Mouse (Mus musculus) NIH3T3 (cell line): ENCODE measurements around the gene Dand5.

Experiments used
- DNase-seq: peaks from one replicate; pipeline ENCODE4 v3.0.0-alpha.2; 2012; ENCODE audit warnings: low read depth

Gene Dand5

DNA sequence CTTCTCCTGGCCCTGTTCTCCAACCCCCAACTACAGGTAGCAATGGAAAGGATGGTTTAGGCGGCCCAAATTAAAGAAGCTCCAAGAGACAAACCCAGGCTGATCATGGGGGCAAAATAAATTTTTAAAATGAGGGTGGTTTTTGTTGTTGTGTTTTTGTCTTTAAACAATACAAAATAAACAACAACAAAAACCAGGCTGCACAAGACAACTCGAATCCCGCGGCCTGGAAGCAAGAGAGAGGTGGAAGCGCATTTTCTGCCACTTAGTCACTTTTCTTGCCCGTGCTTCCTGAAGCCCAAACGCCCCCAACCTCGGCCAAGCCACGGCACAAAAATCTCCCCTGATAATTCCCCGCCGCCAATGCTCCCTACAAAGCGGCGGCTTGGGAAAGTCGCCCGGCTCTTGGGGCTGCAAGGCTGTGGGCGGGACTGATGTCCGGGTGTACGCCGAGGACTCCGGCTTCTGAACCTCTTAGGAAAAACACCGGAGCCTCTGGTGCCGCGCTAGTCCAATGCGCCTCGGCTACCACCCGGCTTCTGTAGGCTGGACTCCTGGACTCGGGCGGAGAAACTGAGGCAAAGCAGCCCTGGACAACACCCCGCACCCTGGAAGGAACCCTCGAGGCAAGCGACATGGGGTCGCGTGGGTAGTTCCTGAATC is 38.6 kb downstream of the Dand5 start:
- peak; percentile 52 for DNase-seq

DNA sequence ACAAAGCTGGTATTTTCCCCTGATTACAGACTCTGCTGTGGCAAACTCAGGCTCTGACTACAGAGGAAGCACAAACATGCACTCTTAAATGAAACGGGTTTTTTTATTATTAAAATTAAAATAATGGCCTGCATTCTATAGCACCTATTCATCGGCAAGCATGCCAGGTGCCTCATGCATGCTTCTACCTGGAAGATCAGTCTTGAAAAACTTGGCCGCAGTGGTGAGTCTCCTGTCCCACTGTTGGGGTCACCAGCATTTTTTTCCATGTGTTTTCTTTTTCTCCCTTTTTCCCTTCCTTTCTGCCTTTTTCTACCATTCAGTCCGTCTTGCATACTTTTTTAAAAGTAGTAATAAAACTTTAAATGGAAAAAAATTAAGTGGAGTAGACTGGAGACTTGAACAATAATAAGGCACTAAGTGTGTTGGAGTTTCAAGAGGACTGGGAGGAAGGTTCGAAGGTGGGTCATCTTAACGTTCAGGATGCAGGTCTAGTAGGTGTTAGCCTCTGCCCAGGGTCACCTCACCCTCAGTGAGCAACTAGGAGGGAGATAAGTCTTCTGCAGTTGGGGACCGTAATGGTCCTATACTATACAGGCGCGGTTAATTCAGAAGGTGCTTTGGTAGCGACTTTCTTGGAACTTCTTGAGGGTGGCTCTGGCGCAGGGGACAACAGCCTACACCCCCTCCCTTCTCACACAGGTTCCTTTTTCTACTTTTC is 39.3 kb downstream of the Dand5 start:
- no peak for DNase-seq

DNA sequence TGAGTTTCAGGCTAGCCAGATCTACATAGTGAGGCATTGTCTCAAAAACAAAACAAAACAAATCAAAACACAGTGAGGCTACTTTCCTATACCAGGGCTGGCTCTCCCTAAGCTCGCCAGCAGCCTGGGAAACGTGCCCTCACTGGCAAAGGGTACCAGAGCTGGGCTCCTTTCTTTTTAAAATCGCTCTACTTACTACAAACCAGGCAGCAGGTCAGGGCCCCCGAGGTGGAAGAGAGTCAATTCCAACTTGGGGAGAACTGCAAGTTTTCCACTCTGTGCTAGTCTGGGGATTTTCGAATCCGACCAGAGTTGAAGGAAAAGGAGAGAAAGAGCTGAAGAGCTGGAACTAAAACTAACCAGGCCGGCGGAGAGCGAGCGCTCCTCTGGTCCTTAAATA is 39.9 kb downstream of the Dand5 start:
- DNase-seq, result no peak

DNA sequence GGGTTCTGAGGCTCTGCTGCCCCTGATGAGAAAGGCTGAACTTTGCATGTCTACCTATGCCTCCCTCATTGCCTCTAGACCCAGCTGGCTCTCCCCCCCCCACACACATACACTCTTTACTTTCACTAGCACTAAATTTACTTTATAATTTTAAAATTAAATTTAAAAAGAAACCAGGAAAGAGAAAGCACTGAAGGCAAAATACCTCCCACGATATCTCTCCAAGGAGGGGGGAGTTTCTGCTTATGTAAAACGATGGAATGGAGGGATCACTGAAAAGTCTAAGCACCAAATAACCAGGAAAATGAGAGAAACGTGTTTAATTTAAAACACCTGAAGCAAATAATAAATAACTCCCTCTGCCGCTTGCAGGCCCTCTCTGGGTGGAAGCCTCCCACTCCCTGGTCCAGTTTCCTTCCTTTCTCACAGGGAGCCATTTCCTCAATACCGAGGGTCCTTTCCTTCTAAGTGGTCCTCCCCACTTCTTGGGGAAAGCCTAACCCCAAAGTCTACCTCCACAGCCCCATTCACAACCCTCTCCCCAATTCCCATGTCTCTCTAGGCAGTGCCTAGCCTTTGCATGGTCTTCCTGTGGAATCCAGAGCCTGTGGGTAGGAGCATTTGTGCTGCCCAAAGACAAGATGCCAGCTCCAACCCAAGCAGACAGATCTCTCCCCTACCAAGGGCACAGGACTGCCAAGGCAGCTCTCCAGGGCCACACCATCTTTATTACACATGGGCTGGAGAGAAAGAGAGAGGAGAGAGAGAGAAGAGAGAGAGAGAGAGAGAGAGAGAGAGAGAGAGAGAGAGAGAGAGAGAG is 40.7 kb downstream of the Dand5 start:
- no peak for DNase-seq

DNA sequence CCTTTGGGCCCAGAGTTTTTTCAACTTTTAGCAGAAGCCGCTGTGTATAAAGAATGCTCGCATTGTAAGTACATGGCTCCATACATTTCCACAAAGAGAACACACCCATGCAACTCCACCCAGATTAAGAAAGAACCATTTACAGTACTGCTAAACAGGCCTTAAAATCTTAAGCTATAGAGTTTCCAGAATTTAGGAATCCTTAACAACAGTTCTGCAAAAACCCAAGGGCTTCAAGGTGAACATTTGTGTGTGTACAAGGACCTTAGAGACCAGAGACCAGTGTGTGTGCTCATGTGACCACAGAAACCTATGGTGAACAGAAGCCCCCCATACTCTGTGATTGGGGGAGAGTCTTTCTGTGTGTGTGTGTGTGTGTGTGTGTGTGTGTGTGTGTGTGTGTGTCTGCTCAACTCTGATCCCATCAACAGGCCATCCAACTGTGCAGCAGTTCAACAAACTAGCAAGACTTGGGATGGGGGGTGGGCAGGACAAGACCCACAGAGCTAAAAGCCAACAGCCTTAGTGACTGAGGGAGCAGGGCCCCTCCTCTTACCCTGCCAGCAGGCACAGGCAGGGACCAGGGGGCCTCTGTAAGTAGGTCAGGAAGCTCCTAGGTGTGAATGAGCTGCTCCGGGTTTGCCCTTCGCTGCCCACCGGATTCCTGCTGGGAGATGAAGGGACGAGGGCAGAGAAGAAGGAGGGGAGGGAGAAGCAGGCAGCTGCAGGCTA is 41.5 kb downstream of the Dand5 start:
- DNase-seq, result no peak

DNA sequence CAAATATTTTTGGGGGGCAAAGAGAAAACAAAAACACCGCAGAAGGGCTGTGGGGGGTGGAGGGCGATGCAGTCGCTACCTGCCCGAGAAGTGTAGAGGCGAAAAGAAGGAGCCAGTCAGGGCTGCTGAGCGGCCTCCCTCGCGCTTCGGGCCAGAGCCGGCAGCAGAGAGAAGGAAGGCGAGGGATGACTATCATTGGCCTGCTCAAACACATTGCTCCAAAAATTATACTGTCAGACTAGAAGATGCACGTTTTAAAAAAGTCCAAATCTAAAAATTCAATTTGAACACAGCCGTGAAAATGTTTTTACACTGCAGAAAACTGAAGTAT is 42.4 kb downstream of the Dand5 start:
- no peak for DNase-seq

DNA sequence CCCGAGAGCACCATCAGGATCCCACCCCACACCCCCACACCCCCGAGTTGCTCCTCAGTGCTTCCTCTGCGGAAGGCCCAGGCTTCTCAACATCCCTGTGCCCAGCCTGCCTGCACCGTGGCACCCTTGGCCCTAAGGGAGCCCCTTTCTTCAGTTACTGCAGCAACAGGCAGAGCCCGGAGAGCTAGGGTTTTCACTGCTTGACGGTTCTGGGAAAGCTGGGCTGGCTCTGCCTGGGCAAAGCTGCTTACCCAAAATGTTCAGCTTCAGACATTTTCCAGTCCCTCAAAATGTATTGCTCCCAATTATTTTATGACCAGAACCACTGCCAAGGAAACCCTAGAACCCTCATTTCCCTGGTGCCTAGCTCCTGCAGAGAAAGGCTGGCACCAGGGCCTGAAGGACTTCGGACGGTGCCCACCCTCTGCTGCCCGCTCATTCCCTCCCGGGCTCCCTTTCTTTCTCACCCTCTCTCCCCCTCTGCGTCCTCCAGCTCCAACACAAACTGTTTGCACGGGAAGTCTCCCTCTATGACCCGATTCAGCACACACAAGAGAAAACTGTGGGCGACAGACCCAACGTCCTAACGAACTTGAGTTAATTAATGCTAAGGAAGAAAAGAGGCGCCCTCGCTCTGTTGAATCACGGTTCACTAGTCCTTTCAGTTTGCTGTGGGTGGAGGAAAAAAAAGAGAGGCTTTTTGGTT is 43.0 kb downstream of the Dand5 start:
- DNase-seq, result no peak

DNA sequence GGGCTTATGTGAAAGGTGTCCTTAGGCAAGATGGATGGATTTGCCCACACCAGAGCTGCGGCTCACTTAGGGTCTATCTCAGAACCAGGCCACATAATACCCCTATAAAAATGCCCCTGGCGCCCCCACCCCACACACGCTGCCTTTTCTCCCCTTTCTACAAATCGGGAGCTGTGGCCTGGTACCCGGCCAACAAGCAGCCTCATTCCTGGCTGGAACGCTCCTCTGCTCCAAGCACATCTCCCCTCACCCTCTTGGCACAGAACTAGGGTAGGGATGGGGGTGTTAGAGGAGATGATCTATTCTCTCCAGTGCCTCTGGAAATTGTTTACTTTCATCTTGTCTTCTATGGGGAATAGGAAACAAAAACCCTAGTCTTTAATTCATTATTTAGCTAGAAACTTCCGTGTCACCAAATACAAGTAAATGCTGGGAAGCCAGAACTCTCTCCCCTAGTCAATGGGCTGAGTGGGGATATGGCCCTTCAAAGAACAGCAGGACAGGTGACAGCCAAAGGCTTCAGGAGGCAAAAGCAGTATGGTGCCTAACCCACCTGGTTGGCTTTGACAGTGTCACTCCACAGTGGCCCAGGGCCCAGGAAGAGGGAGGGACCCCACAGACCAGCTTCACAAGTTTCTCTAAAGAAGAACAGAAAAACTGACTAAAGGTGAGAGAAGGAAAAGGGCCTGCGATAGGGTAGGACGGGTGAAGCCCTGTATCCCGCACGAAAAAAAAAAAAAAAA is 43.8 kb downstream of the Dand5 start:
- DNase-seq, result no peak

DNA sequence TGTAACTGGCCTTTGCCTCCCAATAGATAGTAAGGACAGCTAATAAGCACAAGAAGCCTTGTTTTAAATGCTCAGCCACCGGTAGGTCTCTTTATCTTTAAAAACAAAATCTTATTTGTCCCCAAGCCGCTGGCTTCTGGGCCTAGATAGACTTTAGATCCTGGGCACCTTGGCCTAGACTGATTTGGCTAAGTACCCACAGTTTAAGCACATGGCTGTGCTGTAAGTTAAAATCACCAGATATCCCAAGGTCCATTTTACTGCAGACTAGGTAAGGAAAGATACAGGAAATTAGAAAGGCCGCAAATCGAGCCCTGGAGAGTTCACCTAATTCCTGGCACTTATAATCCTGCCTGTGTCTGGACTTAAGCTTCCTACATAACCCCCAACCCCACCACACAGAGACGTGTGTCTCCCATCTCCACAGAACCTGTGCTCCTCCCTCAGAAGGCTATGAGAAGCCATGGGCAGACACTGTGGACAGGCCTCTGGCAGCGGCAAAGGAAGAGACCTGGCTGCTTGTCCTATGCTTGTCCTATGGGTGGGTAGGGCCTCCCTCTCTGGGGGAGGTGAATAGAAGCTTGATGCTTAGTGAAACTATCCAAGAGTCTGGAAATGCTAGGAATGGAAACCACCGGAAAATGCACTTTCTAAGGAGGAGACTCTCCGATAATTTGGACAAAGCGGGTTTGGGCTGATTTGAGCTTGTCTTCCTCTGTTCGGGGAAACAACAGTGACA is 44.6 kb downstream of the Dand5 start:
- no peak for DNase-seq

DNA sequence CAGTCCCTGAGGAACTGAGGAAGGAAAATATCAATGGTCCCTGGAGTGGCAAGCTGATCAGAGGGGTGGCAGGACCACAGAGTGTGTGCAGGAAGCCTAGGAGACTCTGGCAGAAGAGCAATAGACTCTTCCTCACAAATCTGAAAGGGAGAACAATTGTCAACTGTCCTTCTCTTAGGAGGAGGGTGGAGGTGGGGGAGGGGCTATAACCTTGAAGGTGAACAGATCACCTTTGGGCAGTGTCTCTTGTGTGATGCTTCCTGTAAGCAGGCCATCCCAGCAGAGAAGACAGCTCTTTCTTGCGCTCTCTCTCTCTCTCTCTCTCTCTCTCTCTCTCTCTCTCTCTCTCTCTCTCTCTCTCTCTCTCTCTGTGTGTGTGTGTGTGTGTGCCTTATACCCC is 46.1 kb downstream of the Dand5 start:
- no peak for DNase-seq

DNA sequence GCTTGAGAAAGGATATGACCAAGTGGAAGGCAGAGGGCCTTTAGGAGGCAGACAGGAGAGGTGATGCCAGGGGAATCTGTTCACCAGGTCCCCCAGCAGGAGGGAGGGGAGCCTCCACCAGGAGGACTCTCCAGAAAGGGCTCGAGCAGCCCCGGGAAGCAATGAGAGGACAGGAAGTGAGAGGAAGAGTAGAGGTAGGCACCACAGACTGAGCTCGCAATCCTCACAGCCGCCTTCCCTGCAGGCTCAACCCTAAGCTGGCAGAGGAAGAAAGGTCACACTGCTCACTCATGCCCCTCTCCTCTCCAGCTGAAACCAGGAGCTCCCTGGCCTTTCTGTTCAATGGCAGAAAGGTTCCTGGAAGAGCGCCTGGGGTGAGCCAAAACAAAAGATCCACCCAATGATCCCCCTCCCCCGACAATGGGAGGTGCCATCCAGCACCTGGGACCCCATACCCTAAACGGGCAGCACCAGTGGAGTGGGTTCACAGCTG is 47.0 kb downstream of the Dand5 start:
- DNase-seq, result peak; percentile 46

DNA sequence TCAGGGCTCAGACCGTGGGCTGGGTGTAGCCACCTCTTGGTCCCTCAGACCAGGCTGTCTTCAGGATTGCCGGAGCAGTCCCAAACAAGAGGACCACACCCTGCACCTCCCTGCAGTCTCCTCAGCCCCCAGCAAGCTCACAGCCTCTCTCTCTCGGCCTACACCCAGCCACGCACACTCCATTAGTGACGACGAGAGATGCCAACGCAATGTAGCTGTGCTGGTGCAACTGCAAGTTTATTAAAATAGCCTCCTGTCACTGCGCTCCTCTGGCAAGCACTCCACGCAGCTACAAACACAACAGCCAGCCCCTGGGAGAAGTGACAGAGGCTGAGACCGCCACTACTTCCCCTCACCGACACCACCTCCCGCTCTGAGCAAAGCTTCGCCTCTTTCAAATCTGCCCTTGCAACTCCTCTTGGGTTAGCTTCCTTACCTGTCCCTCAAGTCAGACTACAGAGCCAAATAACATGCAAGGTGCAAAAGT is 47.5 kb downstream of the Dand5 start:
- DNase-seq, result peak; percentile 67

DNA sequence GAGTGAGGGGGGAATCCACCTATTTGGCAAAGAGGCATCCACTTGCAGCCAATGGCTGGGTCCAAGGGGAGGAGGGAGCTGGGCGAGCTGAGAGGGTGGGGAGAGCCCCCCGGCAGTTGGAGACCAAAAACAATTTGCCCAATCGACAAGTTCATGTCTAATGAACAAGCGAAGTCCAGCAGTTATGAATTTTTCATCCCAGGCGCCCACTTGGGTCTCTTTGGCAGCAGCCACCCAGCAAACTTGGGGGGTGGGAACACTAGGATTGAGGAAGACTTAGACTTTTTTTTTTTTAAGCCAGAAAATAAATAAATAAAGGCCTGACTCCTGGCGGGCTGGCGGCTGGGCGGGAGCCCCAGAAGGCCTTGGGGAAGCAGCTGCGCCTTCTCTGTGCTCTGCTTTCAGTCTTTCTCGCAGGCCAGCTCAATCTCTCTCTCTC is 48.1 kb downstream of the Dand5 start:
- DNase-seq, result peak; percentile 90

DNA sequence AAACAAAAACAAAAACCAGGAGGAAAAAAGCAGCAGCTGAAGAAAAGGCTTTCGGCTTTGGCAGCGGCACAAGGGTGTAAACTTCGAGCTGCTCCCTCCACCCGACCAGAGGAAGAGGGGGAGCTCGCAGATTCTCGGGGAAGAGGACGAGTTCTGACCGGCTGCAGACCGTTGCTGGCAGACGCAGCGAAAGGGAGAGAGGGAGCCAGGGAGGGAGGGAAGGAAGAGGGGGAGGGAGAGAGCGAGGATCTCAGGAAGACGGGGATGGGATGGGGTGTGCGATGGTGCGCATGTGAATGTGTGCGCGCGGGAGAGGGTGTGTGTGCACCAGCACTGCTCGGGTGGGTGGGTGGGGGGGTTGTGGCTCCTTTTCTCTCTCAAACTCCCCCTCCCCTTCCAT is 48.8 kb downstream of the Dand5 start:
- peak; percentile 94 for DNase-seq

DNA sequence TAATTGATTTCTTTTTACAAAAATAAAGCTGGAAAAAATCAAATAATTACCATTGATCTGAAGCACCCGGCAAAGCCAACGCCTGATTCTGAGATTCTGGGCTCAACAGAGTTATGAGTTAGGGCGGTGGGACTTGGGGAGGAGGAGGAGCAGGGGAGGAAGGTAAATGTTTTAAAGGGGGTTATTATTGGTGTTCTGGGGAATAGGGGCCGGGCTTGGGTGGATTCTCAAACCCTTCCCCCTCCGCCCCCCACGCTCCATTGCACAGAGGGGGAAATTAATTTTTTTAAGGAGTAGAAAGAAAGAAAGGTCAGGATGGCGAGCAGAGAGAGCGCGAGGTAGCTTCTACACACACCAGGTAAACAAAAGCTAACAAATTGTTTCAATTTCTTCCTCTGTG is 49.3 kb downstream of the Dand5 start:
- peak; percentile 74 for DNase-seq

DNA sequence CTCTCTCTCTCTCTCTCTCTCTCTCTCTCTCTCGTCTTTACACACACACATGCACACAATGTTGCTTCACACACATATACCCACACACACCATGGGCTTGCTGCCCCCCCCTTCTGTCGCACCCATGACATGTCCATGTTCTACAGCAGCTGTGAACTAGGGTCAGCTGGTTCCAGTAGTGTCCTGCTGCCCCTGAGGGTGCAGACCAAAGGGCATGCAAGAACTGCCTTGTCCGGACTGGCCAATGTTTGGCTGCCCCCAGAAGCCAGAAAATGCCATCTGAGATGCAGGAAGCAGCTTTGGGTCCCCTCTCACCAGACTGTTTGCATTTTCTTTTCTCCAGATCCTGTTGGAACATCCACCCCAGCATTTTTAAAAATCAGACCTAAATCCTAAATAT is 50.0 kb downstream of the Dand5 start:
- no peak for DNase-seq

DNA sequence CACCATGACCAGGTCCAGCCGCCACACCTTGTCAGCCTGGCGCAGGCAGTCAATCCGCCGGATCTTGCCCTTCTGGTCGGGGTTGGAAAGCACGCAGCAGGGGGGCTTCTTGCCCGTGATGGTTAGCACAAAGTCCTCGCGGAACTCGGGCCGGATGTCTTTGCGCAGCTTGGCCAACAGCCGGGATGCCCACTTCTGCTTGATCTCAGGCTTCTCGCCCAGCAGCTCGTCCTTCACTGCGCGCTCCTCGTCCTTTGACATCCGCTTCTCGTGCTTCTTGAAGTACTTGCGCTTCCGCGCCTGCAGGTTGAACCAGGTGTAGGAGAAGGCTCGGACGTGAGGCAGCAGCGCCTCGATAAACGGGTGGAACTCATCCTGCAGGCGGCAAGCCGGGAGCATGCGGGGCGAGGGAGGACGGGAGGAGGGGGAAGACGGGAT is 50.7 kb downstream of the Dand5 start:
- DNase-seq, result no peak

DNA sequence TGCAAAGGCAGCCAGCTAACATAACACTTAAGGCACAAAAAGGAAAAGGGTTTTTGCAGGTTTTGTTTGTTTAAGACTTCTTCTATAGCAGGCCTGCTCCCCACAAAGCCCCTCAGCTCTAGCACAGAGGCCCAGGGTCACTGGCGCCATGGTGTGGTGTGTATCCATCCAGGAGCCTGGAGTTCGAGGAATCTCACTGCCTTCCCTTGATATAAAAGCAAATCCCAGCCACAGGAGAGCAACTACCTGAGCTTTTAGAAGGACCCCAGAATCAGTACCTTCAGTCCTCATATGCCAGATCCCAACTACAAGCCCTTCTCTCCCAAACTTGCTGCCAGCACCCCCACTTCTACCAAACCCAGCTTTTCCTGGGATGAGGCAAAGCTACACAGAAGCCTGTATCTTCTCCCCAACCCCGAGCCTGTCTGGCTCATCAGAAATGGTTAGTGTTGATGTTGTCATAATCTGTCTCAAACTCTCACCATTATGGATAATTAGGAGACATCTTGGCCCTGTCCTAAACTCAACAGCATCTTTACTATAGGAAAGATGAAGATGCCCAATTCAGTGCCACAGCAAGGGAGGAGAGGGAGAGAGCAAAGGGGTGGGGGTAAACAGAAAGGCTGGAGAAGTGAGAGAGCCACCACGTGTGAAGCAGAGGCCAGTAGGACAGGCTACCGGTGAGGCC is 51.5 kb downstream of the Dand5 start:
- DNase-seq, result no peak
